Mouse (Mus musculus): ENCODE data around the gene Rgs6.

Gene Rgs6

GRCm38 (mm10) chr12:82841566-82841965 is 253.5 kb downstream of the Rgs6 start:
- no peak for DNase-seq (ENCODE audit: extremely low read depth, insufficient read length, low spot score)

GRCm38 (mm10) chr12:82848304-82848872 is 260.3 kb downstream of the Rgs6 start:
- no peak for DNase-seq (ENCODE audit: extremely low read depth, insufficient read length, low spot score)

GRCm38 (mm10) chr12:82854902-82855301 is 266.8 kb downstream of the Rgs6 start:
- DNase-seq (ENCODE audit: extremely low read depth, insufficient read length, low spot score), result no peak

- no peak for DNase-seq (ENCODE audit: extremely low read depth, insufficient read length, low spot score)
Measured at GRCm38 (mm10) chr12:82855333-82856107, 267.4 kb downstream of the Rgs6 start.

GRCm38 (mm10) chr12:82865686-82866085 is 277.6 kb downstream of the Rgs6 start:
- DNase-seq (ENCODE audit: extremely low read depth, insufficient read length, low spot score), result no peak

- no peak for DNase-seq (ENCODE audit: extremely low read depth, insufficient read length, low spot score)
Measured at GRCm38 (mm10) chr12:82880711-82881110, 292.6 kb downstream of the Rgs6 start.

- no peak for DNase-seq (ENCODE audit: extremely low read depth, insufficient read length, low spot score)
Measured at GRCm38 (mm10) chr12:82883079-82883478, 295.0 kb downstream of the Rgs6 start.

GRCm38 (mm10) chr12:82894971-82895838 is 307.1 kb downstream of the Rgs6 start:
- DNase-seq (ENCODE audit: extremely low read depth, insufficient read length, low spot score), result no peak

GRCm38 (mm10) chr12:82905773-82906172 is 317.7 kb downstream of the Rgs6 start:
- no peak for DNase-seq (ENCODE audit: extremely low read depth, insufficient read length, low spot score)

GRCm38 (mm10) chr12:82910846-82911245 is 322.8 kb downstream of the Rgs6 start:
- no peak for DNase-seq (ENCODE audit: extremely low read depth, insufficient read length, low spot score)

- DNase-seq (ENCODE audit: extremely low read depth, insufficient read length, low spot score), result no peak
Measured at GRCm38 (mm10) chr12:82914127-82914526, 326.0 kb downstream of the Rgs6 start.

GRCm38 (mm10) chr12:82920146-82920545 is 332.1 kb downstream of the Rgs6 start:
- no peak for DNase-seq (ENCODE audit: extremely low read depth, insufficient read length, low spot score)

- no peak for DNase-seq (ENCODE audit: extremely low read depth, insufficient read length, low spot score)
Measured at GRCm38 (mm10) chr12:82921287-82922015, 333.4 kb downstream of the Rgs6 start.

GRCm38 (mm10) chr12:82922856-82923506 is 334.9 kb downstream of the Rgs6 start:
- no peak for DNase-seq (ENCODE audit: extremely low read depth, insufficient read length, low spot score)

- DNase-seq (ENCODE audit: extremely low read depth, insufficient read length, low spot score), result no peak
Measured at GRCm38 (mm10) chr12:82932706-82933461, 344.8 kb downstream of the Rgs6 start.

- no peak for DNase-seq (ENCODE audit: extremely low read depth, insufficient read length, low spot score)
Measured at GRCm38 (mm10) chr12:82935121-82935762, 347.1 kb downstream of the Rgs6 start.

GRCm38 (mm10) chr12:82935767-82936166 is 347.7 kb downstream of the Rgs6 start:
- no peak for DNase-seq (ENCODE audit: extremely low read depth, insufficient read length, low spot score)

GRCm38 (mm10) chr12:82940461-82940860 is 352.4 kb downstream of the Rgs6 start:
- DNase-seq (ENCODE audit: extremely low read depth, insufficient read length, low spot score), result no peak

GRCm38 (mm10) chr12:82946507-82946906 is 358.4 kb downstream of the Rgs6 start:
- no peak for DNase-seq (ENCODE audit: extremely low read depth, insufficient read length, low spot score)
